8 mouse cellular contexts compared by ENCODE assay signal in the genomic region with DNA sequence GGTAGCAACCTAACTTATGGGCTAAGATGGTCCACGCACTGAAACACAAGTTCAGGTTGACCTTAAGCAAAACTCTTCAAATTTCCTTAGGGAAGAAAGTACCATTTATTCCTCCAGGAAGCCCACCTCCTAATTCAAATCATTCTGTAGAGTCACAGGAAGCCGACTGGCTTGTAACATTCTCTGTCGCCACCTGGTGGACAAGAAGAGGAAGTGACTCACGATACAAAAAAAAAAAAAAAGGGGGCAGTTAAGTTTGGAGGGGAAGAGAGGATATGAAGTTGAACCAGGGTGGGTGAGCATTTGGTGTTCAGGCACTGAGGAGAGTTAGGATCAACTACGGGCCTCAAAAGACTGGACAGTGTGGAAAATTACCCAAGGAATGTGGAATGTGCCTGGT. TPM values are rescaled to one million over a fixed set of nuclear protein-coding genes. Genes with fewer than 3 reads are reported as not detected.
DNase-seq lines count a peak whose midpoint lies in the region; ATAC-seq and TF ChIP-seq lines count a peak whose summit lies in the region.

No protein-coding gene starts in this region.

- ATAC-seq in hindbrain, embryonic 13.5 days (ENCODE audit: low FRiP score) = no peak
- ATAC-seq in embryonic facial prominence, embryonic 11.5 days (replicated peaks; ENCODE audit: insufficient number of reproducible peaks, low FRiP score, low TSS enrichment, low read depth) = no peak
- ATAC-seq in erythroid progenitor cell, adult 5-6 weeks (replicated peaks; ENCODE audit: low FRiP score, poor library complexity, severe bottlenecking) = no peak

- no peaks in the 10 kb centered on the region for H3K36me3 ChIP-seq in hindbrain, embryonic 10.5 days
- no peaks in the 10 kb centered on the region for H3K36me3 ChIP-seq in hindbrain, embryonic 13.5 days
- H3K36me3 ChIP-seq in CH12.LX (replicated peaks in 1 of 2; ENCODE audit: control insufficient read depth in 1 of 2, insufficient read depth in 1 of 2, low read length in 1 of 2) = no peaks in the 10 kb centered on the region
- H3K36me3 ChIP-seq in embryonic facial prominence, embryonic 11.5 days (replicated peaks; ENCODE audit: control insufficient read depth, insufficient read depth, low read depth, low read length) = no peaks in the 10 kb centered on the region

- no peaks in the 10 kb centered on the region for H3K27me3 ChIP-seq in hindbrain, embryonic 10.5 days (ENCODE audit: insufficient read depth, poor library complexity, severe bottlenecking)
- no peaks in the 10 kb centered on the region for H3K27me3 ChIP-seq in hindbrain, embryonic 13.5 days
- no peaks in the 10 kb centered on the region for H3K27me3 ChIP-seq in CH12.LX (replicated peaks)
- no peaks in the 10 kb centered on the region for H3K27me3 ChIP-seq in embryonic facial prominence, embryonic 11.5 days (ENCODE audit: control insufficient read depth, insufficient read depth, low read length)

- peak; percentile 2 for DNase-seq in hindbrain, embryonic 10.5 days (ENCODE audit: low spot score)
- peak; percentile 40 for DNase-seq in 416B (ENCODE audit: low read depth)
- peak; percentile 33 for DNase-seq in CH12.LX (ENCODE audit: extremely low read depth)
- peak; percentile 37 for DNase-seq in embryonic facial prominence, embryonic 11.5 days (ENCODE audit: low spot score)
- DNase-seq in thymus, postnatal 14 days = peak; percentile 17
- no peak for DNase-seq in yolk sac, embryonic 10.5 days (ENCODE audit: low spot score)

- TF ChIP-seq EP300 in CH12.LX (IDR thresholded peaks at IDR 0.05; ENCODE audit: low read length) = no peak

- H3K27ac ChIP-seq in hindbrain, embryonic 10.5 days = no peak overlapping the region
- H3K27ac ChIP-seq in hindbrain, embryonic 13.5 days = no peak overlapping the region
- no peak overlapping the region for H3K27ac ChIP-seq in CH12.LX (ENCODE audit: insufficient read depth, low read depth)
- no peak overlapping the region for H3K27ac ChIP-seq in embryonic facial prominence, embryonic 11.5 days (replicated peaks; ENCODE audit: low read depth, low read length)

- no peaks in the 10 kb centered on the region for H3K79me2 ChIP-seq in CH12.LX (replicated peaks; ENCODE audit: control insufficient read depth, extremely low read depth, insufficient read depth, poor library complexity, severe bottlenecking)

- H3K4me1 ChIP-seq in hindbrain, embryonic 10.5 days (replicated peaks) = no peaks in the 10 kb centered on the region
- no peaks in the 10 kb centered on the region for H3K4me1 ChIP-seq in hindbrain, embryonic 13.5 days (replicated peaks)
- no peaks in the 10 kb centered on the region for H3K4me1 ChIP-seq in CH12.LX (ENCODE audit: control insufficient read depth in 1 of 2, insufficient read depth in 2 of 2)
- H3K4me1 ChIP-seq in embryonic facial prominence, embryonic 11.5 days (ENCODE audit: control insufficient read depth, insufficient read depth, low read length) = no peaks in the 10 kb centered on the region

- no peak overlapping the region for H3K9ac ChIP-seq in hindbrain, embryonic 13.5 days
- H3K9ac ChIP-seq in CH12.LX (ENCODE audit: insufficient read depth, low read depth) = no peak overlapping the region
- H3K9ac ChIP-seq in embryonic facial prominence, embryonic 11.5 days (replicated peaks; ENCODE audit: low read length) = no peak overlapping the region

- TF ChIP-seq POLR2A in CH12.LX (IDR thresholded peaks at IDR 0.05; ENCODE audit: low read depth, low read length) = no peak

- no peaks in the 10 kb centered on the region for H3K9me3 ChIP-seq in hindbrain, embryonic 10.5 days
- no peaks in the 10 kb centered on the region for H3K9me3 ChIP-seq in hindbrain, embryonic 13.5 days
- H3K9me3 ChIP-seq in CH12.LX (replicated peaks; ENCODE audit: low read length) = no peaks in the 10 kb centered on the region
- H3K9me3 ChIP-seq in embryonic facial prominence, embryonic 11.5 days (replicated peaks; ENCODE audit: control insufficient read depth, low read length) = no peaks in the 10 kb centered on the region

- dilution Hi-C loops in CH12.LX (cut with MboI; ENCODE audit: extremely low pct_ligation_motif_present, extremely low pct_unique_long_range_greater_than_20kb, low sequenced_read_pairs) = no loop called here

- TF ChIP-seq CTCF in CH12.LX (conservative IDR thresholded peaks at IDR 0.05 in 1 of 2, IDR thresholded peaks at IDR 0.05 in 1 of 2; ENCODE audit: low read depth in 2 of 2, low read length in 2 of 2) = peak; percentile 40 to 73

- WGBS in hindbrain, embryonic 10.5 days = 14% methylated on average over 5 of the region's 5 CpGs
- WGBS in hindbrain, embryonic 13.5 days = 20% methylated on average over 5 of the region's 5 CpGs
- 17% methylated on average over 5 of the region's 5 CpGs for WGBS in embryonic facial prominence, embryonic 11.5 days

- no peak overlapping the region for H3K4me3 ChIP-seq in hindbrain, embryonic 10.5 days
- no peak overlapping the region for H3K4me3 ChIP-seq in hindbrain, embryonic 13.5 days
- H3K4me3 ChIP-seq in CH12.LX (replicated peaks in 1 of 3; ENCODE audit: low read depth in 2 of 3, low read length in 2 of 3, poor library complexity in 1 of 3) = no peak overlapping the region
- H3K4me3 ChIP-seq in embryonic facial prominence, embryonic 11.5 days (ENCODE audit: low read depth, low read length) = no peak overlapping the region

- H3K4me2 ChIP-seq in hindbrain, embryonic 13.5 days = no peak overlapping the region
- H3K4me2 ChIP-seq in CH12.LX (ENCODE audit: insufficient read depth, low read depth, poor library complexity, severe bottlenecking) = no peak overlapping the region
- H3K4me2 ChIP-seq in embryonic facial prominence, embryonic 11.5 days (ENCODE audit: low read depth, low read length) = no peak overlapping the region

- in situ Hi-C loops in CH12.LX (cut with MboI; ENCODE audit: low pct_ligation_motif_present, low pct_unique_long_range_greater_than_20kb, low sequenced_read_pairs) = loop anchor here (25.0 kb wide), 2 partner anchors 394 to 619 kb away; a partner anchor contains a TSS

- peak; percentile 77 for TF ChIP-seq RAD21 in CH12.LX (IDR thresholded peaks at IDR 0.05; ENCODE audit: low read depth, low read length)

TF ChIP-seq in CH12.LX, 34 proteins besides CTCF, POLR2A, EP300 and RAD21:
- TF ChIP-seq POLR2AphosphoS2 (IDR thresholded peaks at IDR 0.05; ENCODE audit: low read depth, low read length) (no peak), ZC3H11A (IDR thresholded peaks at IDR 0.05; ENCODE audit: low read depth, low read length) (peak; percentile 46; the same call in 1 of the 2 replicates), CHD2 (IDR thresholded peaks at IDR 0.05; ENCODE audit: low read length) (no peak), ELF1 (IDR thresholded peaks at IDR 0.05; ENCODE audit: low read depth, low read length) (no peak), USF2 (conservative IDR thresholded peaks at IDR 0.05; ENCODE audit: low read depth, low read length) (no peak), MAX (IDR thresholded peaks at IDR 0.05; ENCODE audit: low read length) (no peak), SMC3 (IDR thresholded peaks at IDR 0.05; ENCODE audit: low read depth, low read length) (peak; percentile 80), JUND (conservative IDR thresholded peaks at IDR 0.05; ENCODE audit: low read depth, low read length) (no peak), ZKSCAN1 (IDR thresholded peaks at IDR 0.05; ENCODE audit: borderline replicate concordance, low read depth, low read length) (no peak), HCFC1 (IDR thresholded peaks at IDR 0.05; ENCODE audit: low read depth, low read length) (no peak), TBP (conservative IDR thresholded peaks at IDR 0.05; ENCODE audit: low read depth, low read length) (no peak), E2F4 (IDR thresholded peaks at IDR 0.05; ENCODE audit: insufficient replicate concordance, low read depth, low read length) (no peak), ZNF384 (IDR thresholded peaks at IDR 0.05; ENCODE audit: low read depth, low read length) (peak; percentile 96), SIN3A (IDR thresholded peaks at IDR 0.05; ENCODE audit: low read length) (no peak)

RNA-seq across cellular contexts. Expression of a gene that starts 18.6 kb away (rescaled TPM):
- polyA plus RNA-seq in hindbrain, embryonic 10.5 days (2016; fragmentation: Nextera tagmentation; extraction: Ambion mirVana) = 10.2 and 11.6 TPM in 2 replicates
- 9.7 and 12.5 TPM in 2 replicates for polyA plus RNA-seq in hindbrain, embryonic 13.5 days (2015; fragmentation: Nextera tagmentation; extraction: Ambion mirVana)
- total RNA-seq in CH12.LX (2012; rRNA removed) = 7.2 and 8.4 TPM in 2 replicates
- 12.9 and 14.9 TPM in 2 replicates for total RNA-seq in CH12.LX (2014; rRNA removed)
- polyA plus RNA-seq in CH12.LX (2012; ENCODE audit: insufficient read length, low read depth) = 12.7 and 15.2 TPM in 2 replicates
- 7.1 and 7.2 TPM in 2 replicates for polyA plus RNA-seq in embryonic facial prominence, embryonic 11.5 days (2014; fragmentation: Nextera tagmentation; extraction: Ambion mirVana)
- 0.42 and 1.8 TPM in 2 replicates for total RNA-seq in erythroid progenitor cell, adult 5-6 weeks (2015; ENCODE audit: low replicate concordance)
- 3.7 and 5.0 TPM in 2 replicates for total RNA-seq in erythroid progenitor cell, adult 5-6 weeks (2017; ENCODE audit: low replicate concordance)
